Mouse (Mus musculus) bone marrow macrophage, adult 2 months (primary cell): ENCODE results near the gene Ptk7.

Source experiments
- CTCF ChIP-seq: IDR thresholded peaks from 2 replicates; pipeline ENCODE4 v1.5.1; 2012; ENCODE audit warnings: low read depth, mild to moderate bottlenecking, low read length, moderate library complexity
- POLR2A ChIP-seq: IDR thresholded peaks from 2 replicates; pipeline ENCODE4 v1.6.1; 2012; ENCODE audit warnings: mild to moderate bottlenecking, low read depth, low read length, borderline replicate concordance

DNA sequence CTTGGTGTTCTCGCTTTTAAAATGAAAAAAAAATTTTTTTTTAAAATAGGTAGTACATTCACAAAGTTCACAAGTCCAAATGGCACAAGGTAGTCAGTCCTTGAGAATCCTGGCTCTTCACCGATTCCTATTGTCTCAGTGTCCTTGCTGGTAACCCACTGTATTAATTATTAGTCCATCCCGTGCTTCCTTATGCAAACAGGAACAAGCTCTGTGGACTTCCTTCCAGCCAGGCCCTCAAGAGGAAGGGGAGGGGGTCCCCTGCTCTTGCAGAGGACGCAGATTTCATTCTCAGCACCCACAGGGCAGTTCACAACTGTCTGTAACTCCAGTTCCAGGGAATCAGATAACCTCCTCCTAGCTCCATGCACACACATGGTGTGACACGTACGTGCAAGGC, 26.8 kb upstream of the Ptk7 start:
- TF ChIP-seq CTCF (no peak), POLR2A (no peak)
